Mouse (Mus musculus): Measurements from ENCODE around the gene Pip5k1c. TPM values are rescaled to one million over a fixed set of nuclear protein-coding genes. Genes with fewer than 3 reads are reported as not detected.

Gene Pip5k1c
- polyA plus RNA-seq, 1 experiment from 2014 or later: 38.6 TPM

DNA sequence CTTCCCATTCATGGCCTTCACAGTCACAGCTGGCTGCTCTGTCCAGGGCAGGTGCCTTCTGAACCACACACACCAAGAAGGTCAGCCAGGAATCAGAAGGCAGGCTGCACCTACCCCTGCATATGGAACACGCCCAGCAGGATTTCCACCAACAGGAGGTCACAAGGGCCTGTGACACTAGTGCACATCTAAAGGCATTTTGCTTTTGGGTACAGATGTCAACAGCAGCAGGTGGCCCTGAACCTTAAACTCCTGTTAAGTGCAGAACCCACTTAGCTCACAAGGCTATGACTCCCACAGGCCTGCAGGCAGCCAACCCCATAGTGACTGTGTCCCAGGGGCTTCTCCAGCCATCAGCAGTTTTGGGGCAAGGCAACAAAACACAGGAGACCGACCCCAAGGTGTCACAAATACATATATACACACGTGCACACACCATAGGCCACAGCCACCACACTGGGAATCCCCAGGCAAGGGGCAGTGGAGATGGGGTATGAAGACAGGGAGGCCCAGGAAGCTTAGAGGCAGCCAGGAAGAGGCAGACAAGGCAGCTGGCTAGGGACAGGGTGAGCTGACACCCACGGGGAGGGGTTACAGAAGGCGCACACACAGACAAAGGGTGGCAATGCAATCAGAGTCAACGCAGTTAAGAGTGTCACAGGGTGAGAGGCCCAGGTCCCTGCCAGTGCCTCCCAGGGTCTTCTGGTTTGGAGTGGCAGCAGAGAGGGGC, 73.9 kb downstream of the Pip5k1c start:
- DNase-seq (ENCODE audit: low spot score): no peak

DNA sequence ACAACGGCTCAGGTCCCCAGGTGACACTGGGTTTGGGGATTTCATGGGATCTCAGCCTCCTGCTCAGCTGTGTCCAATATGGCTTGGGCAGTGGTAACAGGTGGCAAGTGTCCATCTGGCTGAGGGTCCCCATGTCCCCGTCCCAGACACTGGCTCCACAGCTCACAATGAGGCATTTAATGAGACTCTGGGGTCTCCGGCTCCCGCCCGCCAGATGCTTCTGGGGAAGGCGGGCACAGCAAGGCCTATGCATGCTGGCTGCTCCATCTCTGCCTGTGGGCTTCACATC, 74.4 kb downstream of the Pip5k1c start:
- DNase-seq (ENCODE audit: low spot score): no peak

Small RNA genes lying within 50 kb of the gene (microRNA-seq; reads per million reads assigned to microRNA genes)
- 2.5 reads per million for gene Mir3057 (ENCODE audit: borderline number of aligned reads)

Other genes starting within 250 kb of the Pip5k1c start
- 120 and 127 TPM in 2 replicates for gene Sgta, start 232.8 kb upstream of the Pip5k1c start, polyA plus RNA-seq (2015; fragmentation: Nextera tagmentation; extraction: Ambion mirVana)
- 20.1 and 25.8 TPM in 2 replicates for gene Thop1, start 222.9 kb upstream of the Pip5k1c start, polyA plus RNA-seq (2015; fragmentation: Nextera tagmentation; extraction: Ambion mirVana)
- 0.24 and 0.53 TPM in 2 replicates for gene Creb3l3, start 194.1 kb upstream of the Pip5k1c start, polyA plus RNA-seq (2015; fragmentation: Nextera tagmentation; extraction: Ambion mirVana)
- gene Map2k2, start 187.0 kb upstream of the Pip5k1c start, polyA plus RNA-seq (2015; fragmentation: Nextera tagmentation; extraction: Ambion mirVana): 142 and 150 TPM in 2 replicates
- 34.5 and 44.9 TPM in 2 replicates for gene Zbtb7a, start 157.7 kb upstream of the Pip5k1c start, polyA plus RNA-seq (2015; fragmentation: Nextera tagmentation; extraction: Ambion mirVana)
- 37.3 and 39.0 TPM in 2 replicates for gene Pias4, start 125.0 kb upstream of the Pip5k1c start, polyA plus RNA-seq (2015; fragmentation: Nextera tagmentation; extraction: Ambion mirVana)
- 612 and 638 TPM in 2 replicates for gene Eef2, start 116.3 kb upstream of the Pip5k1c start, polyA plus RNA-seq (2015; fragmentation: Nextera tagmentation; extraction: Ambion mirVana)
- gene Dapk3, start 110.0 kb upstream of the Pip5k1c start, polyA plus RNA-seq (2015; fragmentation: Nextera tagmentation; extraction: Ambion mirVana): 47.8 and 54.1 TPM in 2 replicates
- not detected in 2 replicates for gene 4930442H23Rik, start 109.1 kb upstream of the Pip5k1c start, polyA plus RNA-seq (2015; fragmentation: Nextera tagmentation; extraction: Ambion mirVana)
- 0.08 TPM in 1 of 2 replicates, not detected in the other for gene Nmrk2, start 90.9 kb upstream of the Pip5k1c start, polyA plus RNA-seq (2015; fragmentation: Nextera tagmentation; extraction: Ambion mirVana)
- 0.62 and 0.70 TPM in 2 replicates for gene Atcay, start 62.1 kb upstream of the Pip5k1c start, polyA plus RNA-seq (2015; fragmentation: Nextera tagmentation; extraction: Ambion mirVana)
- 0.81 and 1.7 TPM in 2 replicates for gene Zfr2, start 59.8 kb upstream of the Pip5k1c start, polyA plus RNA-seq (2015; fragmentation: Nextera tagmentation; extraction: Ambion mirVana)
- gene Matk, start 40.0 kb upstream of the Pip5k1c start, polyA plus RNA-seq (2015; fragmentation: Nextera tagmentation; extraction: Ambion mirVana): 17.7 and 19.3 TPM in 2 replicates
- 216 and 225 TPM in 2 replicates for gene Mrpl54, start 26.0 kb upstream of the Pip5k1c start, polyA plus RNA-seq (2015; fragmentation: Nextera tagmentation; extraction: Ambion mirVana)
- 34.8 and 38.7 TPM in 2 replicates for gene Apba3, start 26.0 kb upstream of the Pip5k1c start, polyA plus RNA-seq (2015; fragmentation: Nextera tagmentation; extraction: Ambion mirVana)
- gene Tjp3, start 1.4 kb upstream of the Pip5k1c start, polyA plus RNA-seq (2015; fragmentation: Nextera tagmentation; extraction: Ambion mirVana): 7.8 and 9.3 TPM in 2 replicates
- 41.3 and 45.8 TPM in 2 replicates for gene Cactin, start 28.1 kb downstream of the Pip5k1c start, polyA plus RNA-seq (2015; fragmentation: Nextera tagmentation; extraction: Ambion mirVana)
- 97.5 and 103 TPM in 2 replicates for gene Tbxa2r, start 35.8 kb downstream of the Pip5k1c start, polyA plus RNA-seq (2015; fragmentation: Nextera tagmentation; extraction: Ambion mirVana)
- gene Gipc3, start 50.3 kb downstream of the Pip5k1c start, polyA plus RNA-seq (2015; fragmentation: Nextera tagmentation; extraction: Ambion mirVana): 0.14 and 0.16 TPM in 2 replicates
- 88.5 and 100 TPM in 2 replicates for gene Hmg20b, start 57.5 kb downstream of the Pip5k1c start, polyA plus RNA-seq (2015; fragmentation: Nextera tagmentation; extraction: Ambion mirVana)
- 36.3 and 38.1 TPM in 2 replicates for gene Mfsd12, start 64.5 kb downstream of the Pip5k1c start, polyA plus RNA-seq (2015; fragmentation: Nextera tagmentation; extraction: Ambion mirVana)
- 1.7 and 3.0 TPM in 2 replicates for gene 4930404N11Rik, start 72.9 kb downstream of the Pip5k1c start, polyA plus RNA-seq (2015; fragmentation: Nextera tagmentation; extraction: Ambion mirVana)
- 87.1 and 96.9 TPM in 2 replicates for gene Fzr1, start 85.6 kb downstream of the Pip5k1c start, polyA plus RNA-seq (2015; fragmentation: Nextera tagmentation; extraction: Ambion mirVana)
- 71.3 and 78.7 TPM in 2 replicates for gene Dohh, start 91.5 kb downstream of the Pip5k1c start, polyA plus RNA-seq (2015; fragmentation: Nextera tagmentation; extraction: Ambion mirVana)
- gene Gm48551, start 91.5 kb downstream of the Pip5k1c start, polyA plus RNA-seq (2015; fragmentation: Nextera tagmentation; extraction: Ambion mirVana): 2.3 TPM in 2 replicates
- 0.72 and 1.5 TPM in 2 replicates for gene Gm48552, start 96.0 kb downstream of the Pip5k1c start, polyA plus RNA-seq (2015; fragmentation: Nextera tagmentation; extraction: Ambion mirVana)
- 12.5 and 14.0 TPM in 2 replicates for gene Smim24, start 100.1 kb downstream of the Pip5k1c start, polyA plus RNA-seq (2015; fragmentation: Nextera tagmentation; extraction: Ambion mirVana)
- 21.5 and 21.9 TPM in 2 replicates for gene Nfic, start 162.7 kb downstream of the Pip5k1c start, polyA plus RNA-seq (2015; fragmentation: Nextera tagmentation; extraction: Ambion mirVana)
- gene Celf5, start 189.7 kb downstream of the Pip5k1c start, polyA plus RNA-seq (2015; fragmentation: Nextera tagmentation; extraction: Ambion mirVana): 0.04 and 0.25 TPM in 2 replicates
- 39.4 and 45.5 TPM in 2 replicates for gene Ncln, start 203.4 kb downstream of the Pip5k1c start, polyA plus RNA-seq (2015; fragmentation: Nextera tagmentation; extraction: Ambion mirVana)
- 22.2 and 25.6 TPM in 2 replicates for gene S1pr4, start 207.2 kb downstream of the Pip5k1c start, polyA plus RNA-seq (2015; fragmentation: Nextera tagmentation; extraction: Ambion mirVana)
- 3.5 TPM in 2 replicates for gene Gna15, start 231.3 kb downstream of the Pip5k1c start, polyA plus RNA-seq (2015; fragmentation: Nextera tagmentation; extraction: Ambion mirVana)

All from thymus, postnatal 0 days (tissue).